ENCODE assay signal across 31 mouse cellular contexts in genomic region chr5:99230476-99230875, GRCm38 (mm10).
DNase-seq lines count a peak whose midpoint lies in the region; ATAC-seq and TF ChIP-seq lines count a peak whose summit lies in the region.
"Had no signal": no experiment of that assay in that cellular context is flagged by ENCODE, and none has a peak within 500 bp of the region (broad histone marks: within the 10 kb centered on the region; RNA-seq: fewer than 3 reads in every experiment).

No protein-coding gene starts in this region.

- WGBS in lung, embryonic 16.5 days, result 65% methylated on average over 7 of the region's 7 CpGs
- WGBS in liver, postnatal 0 days (ENCODE audit: insufficient replicate concordance), result 83% methylated on average over 7 of the region's 7 CpGs

- TF ChIP-seq CTCF in Patski (IDR thresholded peaks at IDR 0.05), result no peak
- no peak for TF ChIP-seq CTCF in liver, postnatal 0 days (IDR thresholded peaks at IDR 0.05; ENCODE audit: low read depth)

- in situ Hi-C loops in Patski (cut with MboI; ENCODE audit: low pct_unique_long_range_greater_than_20kb), result no loop called here

- H3K9me3 ChIP-seq in lung, embryonic 16.5 days (ENCODE audit: control insufficient read depth, low read length), result no peaks in the 10 kb centered on the region
- no peaks in the 10 kb centered on the region for H3K9me3 ChIP-seq in liver, postnatal 0 days (ENCODE audit: low read length)
- H3K9me3 ChIP-seq: embryonic facial prominence, embryonic 10.5 days; embryonic facial prominence, embryonic 13.5 days; forebrain, embryonic 10.5 days; forebrain, embryonic 15.5 days; heart, embryonic 10.5 days; heart, embryonic 13.5 days; intestine, embryonic 15.5 days had no signal

- H3K4me1 ChIP-seq in lung, embryonic 16.5 days (replicated peaks; ENCODE audit: control insufficient read depth, insufficient read depth, low read length), result peaks cover 4% of the 10 kb centered on the region
- peaks cover 6% of the 10 kb centered on the region; the same call in 1 of the 2 replicates for H3K4me1 ChIP-seq in liver, postnatal 0 days (ENCODE audit: insufficient read depth)
- H3K4me1 ChIP-seq: embryonic facial prominence, embryonic 10.5 days; embryonic facial prominence, embryonic 13.5 days; forebrain, embryonic 10.5 days; forebrain, embryonic 15.5 days; heart, embryonic 10.5 days; intestine, embryonic 15.5 days had no signal

- H3K9ac ChIP-seq in lung, embryonic 16.5 days (ENCODE audit: low read length), result no peak overlapping the region
- no peak overlapping the region for H3K9ac ChIP-seq in liver, postnatal 0 days (replicated peaks)
- H3K9ac ChIP-seq: embryonic facial prominence, embryonic 13.5 days; forebrain, embryonic 15.5 days; heart, embryonic 13.5 days; intestine, embryonic 15.5 days had no signal

- DNase-seq in lung, postnatal 4 days, result no peak
- peak; percentile 85 for DNase-seq in Muller cell, postnatal 12 days (ENCODE audit: inconsistent ontology term)
- peak; percentile 64 for DNase-seq in Patski (ENCODE audit: low read depth, low spot score)
- peak; percentile 98 for DNase-seq in fat pad, adult 2 months (ENCODE audit: extremely low read depth, low read depth, low spot score)
- DNase-seq in liver, postnatal 0 days, result no peak
- DNase-seq in kidney, postnatal 14 days, result no peak
- DNase-seq: adrenal gland, postnatal 10 days; adrenal gland, postnatal 36 days; B cell, adult 2 months; cerebellum, adult 11-12 months; cerebellum, adult 8-10 months; cerebellum, postnatal 10 days; cerebellum, postnatal 36 days; embryo, embryonic 11 days; gastrocnemius, postnatal 10 days; gastrocnemius, postnatal 36 days; heart, adult 2 months; heart, postnatal 14 days; heart, postnatal 4 days had no signal

- TF ChIP-seq EP300 in liver, postnatal 0 days (IDR thresholded peaks at IDR 0.05; ENCODE audit: low read depth), result no peak

- peak; percentile 59; the same call in 1 of the 2 replicates for ATAC-seq in lung, embryonic 16.5 days (ENCODE audit: low read depth)
- ATAC-seq in Patski, result peak; percentile 98
- ATAC-seq in liver, postnatal 0 days, result no peak
- ATAC-seq: forebrain, embryonic 15.5 days; hindbrain, embryonic 16.5 days; intestine, embryonic 15.5 days had no signal

- no peaks in the 10 kb centered on the region for H3K27me3 ChIP-seq in lung, embryonic 16.5 days (ENCODE audit: control insufficient read depth, insufficient read depth, low read depth, low read length)
- no peaks in the 10 kb centered on the region for H3K27me3 ChIP-seq in Patski
- no peaks in the 10 kb centered on the region for H3K27me3 ChIP-seq in liver, postnatal 0 days (ENCODE audit: insufficient read depth, low read length)
- H3K27me3 ChIP-seq: CH12.LX; embryonic facial prominence, embryonic 13.5 days; forebrain, embryonic 15.5 days; heart, embryonic 13.5 days; intestine, embryonic 15.5 days had no signal

- no peak overlapping the region for H3K4me3 ChIP-seq in lung, embryonic 16.5 days (ENCODE audit: low read length)
- H3K4me3 ChIP-seq in liver, postnatal 0 days (ENCODE audit: low read depth, low read length), result no peak overlapping the region
- H3K4me3 ChIP-seq: embryonic facial prominence, embryonic 10.5 days; embryonic facial prominence, embryonic 13.5 days; erythroblast, embryonic 14.5 days; forebrain, embryonic 10.5 days; forebrain, embryonic 15.5 days; heart, adult 2 months; heart, embryonic 10.5 days; heart, embryonic 13.5 days; intestine, embryonic 15.5 days had no signal

- CTCF ChIA-PET in Patski (lab: Charles Lee), result interaction anchor here (1.5 to 7.3 kb wide), 9 partner anchors 9 to 348 kb away, joined by 5 to 52 read pairs (median 11); no protein-coding TSS in a partner anchor

- no peak overlapping the region for H3K4me2 ChIP-seq in lung, embryonic 16.5 days (ENCODE audit: low read depth, low read length)
- H3K4me2 ChIP-seq in liver, postnatal 0 days (ENCODE audit: low read depth, low read length), result no peak overlapping the region
- H3K4me2 ChIP-seq: embryonic facial prominence, embryonic 13.5 days; forebrain, embryonic 15.5 days; heart, embryonic 13.5 days; intestine, embryonic 15.5 days had no signal

- peaks cover 37% of the 10 kb centered on the region for H3K36me3 ChIP-seq in lung, embryonic 16.5 days (ENCODE audit: control insufficient read depth, insufficient read depth, low read length)
- peaks cover 75% of the 10 kb centered on the region for H3K36me3 ChIP-seq in liver, postnatal 0 days (replicated peaks; ENCODE audit: insufficient read depth, low read length)
- H3K36me3 ChIP-seq: G1E had no signal

- POLR2A ChIA-PET in Patski (lab: Charles Lee), result no interaction called here

- H3K27ac ChIP-seq in lung, embryonic 16.5 days (ENCODE audit: low read length), result no peak overlapping the region
- H3K27ac ChIP-seq in liver, postnatal 0 days (ENCODE audit: low read depth), result no peak overlapping the region
- H3K27ac ChIP-seq: embryonic facial prominence, embryonic 10.5 days; embryonic facial prominence, embryonic 13.5 days; forebrain, embryonic 10.5 days; forebrain, embryonic 15.5 days; heart, adult 2 months; heart, embryonic 10.5 days; heart, embryonic 13.5 days; intestine, embryonic 15.5 days had no signal

Comparison
In these comparisons a context has a peak if more than half of its experiments do, and no peak if none do; other contexts are left out.
1. DNase-seq: peak in Muller cell, postnatal 12 days (single experiment), Patski (single experiment) and fat pad, adult 2 months (single experiment); none in lung, postnatal 4 days (0 of 2), liver, postnatal 0 days (single experiment) and kidney, postnatal 14 days (single experiment).